Mouse (Mus musculus): ENCODE data around the gene Sys1.

Gene Sys1

DNA sequence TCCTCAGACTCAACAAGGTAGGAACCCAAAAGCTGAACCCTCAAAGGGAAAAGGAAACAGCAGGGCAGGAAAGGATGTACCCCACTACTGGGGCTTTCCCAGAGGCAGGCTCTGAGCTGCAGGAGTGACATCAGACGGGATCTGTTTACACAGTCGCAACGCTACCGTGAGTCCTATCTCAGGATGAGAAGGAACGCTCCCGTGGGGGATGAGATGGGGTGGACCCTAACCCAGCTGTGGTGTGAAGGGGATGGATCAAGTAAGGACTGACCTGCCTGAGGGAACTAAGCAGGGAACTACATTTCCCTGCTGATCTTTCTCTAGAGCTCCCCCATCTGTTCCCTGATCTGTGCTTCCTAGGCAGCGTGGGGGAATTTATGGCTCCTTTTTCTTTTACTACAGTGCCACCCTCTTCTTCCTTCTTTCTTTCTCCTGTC lies at the start of gene Sys1:
Gene Sys1 (plus strand): TSS at position 101 of the 437 bp plus-strand sequence.
- peak in 1 of 2 experiments; percentile 37 for DNase-seq (ENCODE audit: low spot score in 2 of 2)

DNA sequence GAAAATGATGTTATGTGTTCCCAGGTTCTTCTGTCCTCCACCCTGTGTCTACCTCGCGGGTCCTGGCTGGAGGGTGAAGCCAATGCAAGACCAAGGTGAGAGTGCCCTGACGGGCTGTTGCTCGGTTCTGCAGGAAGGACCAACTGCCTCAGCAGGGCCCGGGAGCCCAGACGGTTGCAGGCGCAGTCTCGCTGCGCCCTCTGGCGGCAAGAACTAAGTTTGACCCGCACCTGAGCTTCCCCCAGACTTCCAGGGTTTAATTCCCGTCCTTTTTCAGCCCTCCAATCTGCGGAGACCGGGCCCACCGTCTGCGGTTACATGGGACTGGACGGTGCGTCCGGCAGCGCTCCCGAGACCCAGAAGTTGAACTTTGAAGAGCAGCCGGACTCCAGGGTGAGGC lies 49.1 kb upstream of the Sys1 start:
- DNase-seq (ENCODE audit: low spot score in 2 of 2) = peak in 1 of 2 experiments; percentile 64

DNA sequence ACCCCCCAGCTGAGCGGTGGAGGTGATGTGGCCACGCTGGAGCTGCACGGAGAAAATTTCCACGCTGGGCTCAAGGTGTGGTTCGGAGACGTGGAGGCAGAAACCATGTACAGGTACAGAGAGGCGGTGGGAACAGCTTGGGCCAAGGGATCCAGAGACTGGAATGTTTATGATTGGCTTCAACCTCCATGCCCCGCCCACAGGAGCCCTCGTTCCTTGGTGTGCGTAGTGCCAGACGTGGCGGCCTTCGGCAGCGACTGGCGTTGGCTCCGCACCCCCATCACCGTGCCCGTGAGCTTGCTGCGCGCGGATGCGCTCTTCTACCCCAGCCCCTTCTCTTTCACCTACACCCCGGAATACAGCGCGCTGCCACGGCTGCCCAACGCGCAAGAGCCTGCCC lies 42.6 kb upstream of the Sys1 start:
- no peak for DNase-seq (ENCODE audit: low spot score in 2 of 2)

DNA sequence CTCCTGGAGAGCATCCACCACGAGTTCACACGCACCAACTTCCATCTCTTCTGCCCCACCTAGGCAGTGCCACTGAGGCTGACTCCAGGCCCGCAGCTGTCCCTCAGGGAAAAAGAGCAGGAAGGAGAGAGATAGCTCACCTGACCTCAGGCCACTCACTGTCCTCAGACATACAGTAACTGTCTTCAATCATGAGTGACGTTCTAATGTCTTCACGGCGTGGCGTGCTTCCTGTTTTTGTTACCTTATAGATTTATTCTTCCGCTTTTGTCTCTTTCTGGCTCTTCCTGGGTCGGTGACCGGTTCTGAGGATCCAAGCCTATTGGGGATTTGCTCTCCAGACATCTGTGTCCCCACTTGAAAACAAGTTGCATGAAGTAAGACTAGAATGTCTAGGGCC lies 42.2 kb upstream of the Sys1 start:
- DNase-seq (ENCODE audit: low spot score in 2 of 2) = no peak

DNA sequence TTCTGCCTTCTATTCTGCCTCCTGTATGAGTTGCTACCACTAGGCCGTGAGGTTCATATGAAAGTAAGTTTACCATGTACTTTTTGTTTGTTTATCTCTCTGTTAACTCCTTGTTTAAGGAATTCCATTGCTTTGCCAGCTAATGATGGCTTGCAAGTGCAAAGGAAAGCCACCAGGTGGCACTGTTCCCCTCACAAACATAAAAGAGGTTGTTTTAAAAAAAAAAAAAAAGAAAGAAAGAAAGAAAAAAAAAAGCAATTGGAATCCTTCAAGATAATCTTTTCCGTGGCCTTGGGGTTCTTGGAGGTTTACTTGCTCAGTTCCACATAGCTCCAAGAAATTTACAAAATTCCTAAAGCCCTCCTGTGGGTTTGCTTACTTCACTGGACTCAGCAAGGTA lies 39.6 kb upstream of the Sys1 start:
- no peak for DNase-seq (ENCODE audit: low spot score in 2 of 2)

DNA sequence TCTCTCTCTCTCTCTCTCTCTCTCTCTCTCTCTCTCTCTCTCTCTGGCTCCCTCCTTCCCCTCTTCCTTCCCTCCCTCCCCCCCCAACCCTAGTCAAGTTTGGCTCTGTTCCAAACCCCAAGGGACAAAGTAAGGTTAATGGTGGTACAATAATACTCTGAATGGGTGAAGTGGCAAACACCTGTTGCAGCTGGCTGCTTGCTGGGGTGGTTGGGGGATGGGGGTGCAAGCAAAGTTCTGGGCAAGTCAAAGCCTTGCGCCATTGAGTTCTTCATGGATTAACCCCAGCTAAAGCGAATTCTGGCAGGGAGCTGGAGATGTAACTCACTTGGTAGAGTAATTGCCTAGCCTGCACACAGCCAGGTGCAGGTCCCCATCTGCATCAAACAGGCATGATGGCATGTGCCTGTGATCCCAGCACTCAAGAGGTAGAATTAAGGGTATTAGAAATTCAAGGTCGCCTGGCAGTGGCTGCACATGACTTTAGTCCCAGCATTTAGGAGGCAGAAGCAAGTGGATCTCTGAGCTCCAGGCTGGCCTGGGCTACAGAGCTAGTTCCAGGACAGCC lies 38.4 kb upstream of the Sys1 start:
- DNase-seq (ENCODE audit: low spot score in 2 of 2) = no peak

DNA sequence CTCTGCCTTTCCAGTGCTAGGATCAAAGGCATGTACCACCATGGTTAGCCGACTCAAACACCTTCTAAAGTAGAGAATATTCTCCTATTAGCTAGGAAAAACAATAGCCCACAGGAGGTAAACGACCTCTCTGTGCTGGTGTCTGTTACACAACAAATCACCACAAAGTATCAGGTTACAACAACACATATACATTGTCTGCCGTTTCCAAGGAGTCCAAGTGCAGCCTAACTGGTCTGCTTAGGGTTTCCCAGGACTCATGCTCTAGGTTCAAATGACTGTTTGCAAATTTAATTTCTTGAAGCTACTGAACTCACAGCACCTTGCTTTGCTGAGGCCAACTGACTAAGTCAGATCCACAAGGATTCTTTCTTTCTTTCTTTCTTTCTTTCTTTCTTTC lies 37.3 kb upstream of the Sys1 start:
- no peak for DNase-seq (ENCODE audit: low spot score in 2 of 2)

DNA sequence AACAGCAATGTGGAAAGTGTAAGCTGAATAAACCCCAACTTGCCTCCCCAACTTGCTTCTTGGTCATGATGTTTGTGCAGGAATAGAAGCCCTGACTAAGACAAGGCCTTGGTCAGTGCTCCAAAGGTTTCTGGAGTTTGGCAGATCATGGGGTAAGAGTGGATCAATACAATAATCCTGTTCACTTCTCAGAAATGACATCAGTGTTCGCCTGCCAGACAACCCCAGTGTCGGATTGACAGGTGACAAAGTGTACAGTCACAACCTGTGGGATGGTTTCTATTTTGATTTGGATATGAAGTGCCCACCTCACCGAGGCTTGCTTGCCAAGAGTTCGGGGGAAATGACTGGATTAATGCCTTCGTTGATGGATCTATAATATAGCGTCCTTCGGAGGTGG lies 35.5 kb upstream of the Sys1 start:
- DNase-seq (ENCODE audit: low spot score in 2 of 2) = no peak

DNA sequence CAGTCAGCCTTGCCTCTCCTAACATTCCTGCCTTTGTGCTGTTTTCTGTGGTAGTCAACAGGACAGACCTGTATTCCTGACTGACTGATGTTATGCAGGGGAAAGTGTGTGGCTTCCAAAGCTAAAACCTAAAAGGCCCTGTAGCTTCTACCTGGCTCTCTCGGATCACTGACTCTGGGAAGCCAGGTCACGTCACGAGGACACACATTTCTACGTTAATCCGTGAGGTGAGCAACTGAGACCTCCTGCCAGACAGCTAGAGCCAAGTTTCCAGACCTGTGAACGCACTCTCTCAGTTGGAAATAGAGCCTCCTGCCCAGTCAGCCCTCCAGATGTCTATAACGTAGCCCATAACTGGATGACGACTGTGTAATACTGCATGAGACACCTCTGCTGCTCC lies 34.8 kb upstream of the Sys1 start:
- DNase-seq (ENCODE audit: low spot score in 2 of 2) = no peak

DNA sequence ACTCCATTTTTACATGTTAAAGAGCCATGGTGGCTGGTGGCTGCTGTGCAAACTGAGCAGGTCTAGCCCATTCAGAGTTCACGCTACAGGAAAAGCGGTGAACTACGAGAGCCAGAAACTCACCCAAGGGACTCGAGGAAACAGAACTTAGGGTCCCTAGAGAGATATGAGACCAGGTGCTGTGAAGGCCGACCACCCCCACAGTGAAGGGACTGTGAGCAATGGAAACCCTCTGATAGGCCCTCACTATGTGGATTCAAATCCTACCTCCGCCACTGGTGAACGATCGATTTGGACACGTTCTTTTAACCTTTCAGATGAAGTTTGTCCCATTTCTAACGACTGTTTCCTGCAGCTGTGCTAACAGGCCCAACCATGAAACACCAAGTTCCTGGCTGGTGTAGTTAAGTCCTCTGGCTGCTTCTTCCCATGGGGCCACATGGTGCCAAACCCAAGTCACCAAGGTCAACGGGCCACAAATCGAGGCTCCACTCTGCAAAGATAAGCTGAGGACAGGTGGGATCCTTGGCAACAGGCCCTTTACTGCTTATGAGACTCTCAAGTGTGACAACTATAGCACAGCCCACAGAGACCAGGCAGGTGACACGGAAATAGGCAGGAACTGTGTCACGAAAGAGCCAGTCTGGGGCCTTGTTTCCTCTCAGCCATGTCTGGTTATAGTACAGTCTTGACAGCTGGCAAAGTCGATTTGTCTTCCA lies 33.9 kb upstream of the Sys1 start:
- DNase-seq (ENCODE audit: low spot score in 2 of 2) = no peak

DNA sequence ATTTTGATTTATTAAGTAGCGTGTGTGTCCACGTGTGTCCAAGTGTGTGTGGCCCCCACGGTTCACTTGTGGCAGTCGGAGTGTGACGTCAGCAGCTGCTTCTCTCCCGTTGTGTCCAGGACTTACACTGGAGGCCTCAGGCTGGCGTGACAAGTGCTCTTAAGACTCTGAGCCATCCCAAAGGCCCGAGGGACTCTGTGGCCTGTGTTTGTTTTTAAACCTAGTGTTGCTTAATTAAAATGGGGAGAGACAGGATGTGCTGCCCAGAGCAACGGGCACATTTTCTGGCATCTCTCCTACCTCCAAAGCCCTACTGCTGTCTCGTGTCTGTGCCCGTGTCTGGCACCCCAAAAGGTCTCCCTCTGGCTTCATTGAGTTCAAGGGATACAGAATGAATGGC lies 33.3 kb upstream of the Sys1 start:
- DNase-seq (ENCODE audit: low spot score in 2 of 2) = no peak

DNA sequence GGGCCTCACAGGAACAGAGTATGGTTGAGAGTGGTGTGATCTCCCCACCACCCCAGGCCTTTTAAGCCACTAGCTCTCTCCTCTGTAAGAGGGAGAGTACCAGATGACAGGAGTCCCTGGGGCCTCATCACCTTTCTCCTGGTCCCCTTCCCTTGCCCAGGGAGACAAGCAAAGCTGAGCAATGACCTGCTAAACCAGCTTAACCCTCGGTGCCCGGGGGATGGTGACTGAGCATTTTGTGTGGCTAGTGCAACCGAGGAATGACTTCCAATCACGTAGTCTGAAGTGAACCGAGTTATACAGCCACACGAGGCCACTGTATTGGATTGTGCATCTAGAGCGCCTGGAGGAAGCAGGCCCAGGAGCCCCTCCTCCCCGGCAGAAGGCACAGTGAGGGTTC lies 32.4 kb upstream of the Sys1 start:
- no peak for DNase-seq (ENCODE audit: low spot score in 2 of 2)

DNA sequence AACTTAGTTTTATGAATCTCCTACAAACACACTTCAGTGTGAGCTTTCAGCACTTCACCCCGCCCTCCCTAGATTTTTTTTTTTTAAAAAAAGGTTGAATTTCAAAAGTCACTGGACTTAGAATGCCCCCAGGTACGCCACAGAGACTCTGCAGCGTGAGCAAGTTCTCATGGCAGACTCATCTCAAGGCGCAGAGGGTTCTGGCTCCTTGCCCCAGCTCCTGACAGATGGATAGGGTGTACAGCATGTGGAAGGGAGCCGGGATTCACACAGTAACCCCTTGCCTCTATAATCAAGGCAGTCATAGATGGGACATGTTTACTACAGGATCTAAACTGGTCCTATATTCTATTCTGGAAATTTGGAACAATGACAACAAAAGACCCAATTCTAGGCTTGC lies 31.4 kb upstream of the Sys1 start:
- no peak for DNase-seq (ENCODE audit: low spot score in 2 of 2)

DNA sequence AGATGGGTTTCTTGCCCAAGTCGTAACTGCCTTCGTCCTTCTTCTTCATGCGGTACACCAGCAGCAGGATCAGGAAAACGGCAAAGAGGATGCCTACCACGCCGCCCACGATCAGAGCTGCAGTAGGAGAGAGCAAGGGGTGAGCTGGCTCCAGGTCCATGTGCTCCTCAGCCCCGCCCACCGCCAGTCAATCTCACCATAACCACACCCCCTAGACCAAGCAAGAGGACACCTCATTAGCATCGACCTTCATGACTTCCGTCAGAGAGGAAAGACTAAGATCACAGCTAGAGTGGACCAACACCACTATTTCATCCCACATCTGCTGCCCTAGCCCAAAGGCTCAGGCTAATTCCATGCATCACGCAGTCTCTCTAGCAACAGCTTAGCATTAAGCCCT lies 30.6 kb upstream of the Sys1 start:
- no peak for DNase-seq (ENCODE audit: low spot score in 2 of 2)

DNA sequence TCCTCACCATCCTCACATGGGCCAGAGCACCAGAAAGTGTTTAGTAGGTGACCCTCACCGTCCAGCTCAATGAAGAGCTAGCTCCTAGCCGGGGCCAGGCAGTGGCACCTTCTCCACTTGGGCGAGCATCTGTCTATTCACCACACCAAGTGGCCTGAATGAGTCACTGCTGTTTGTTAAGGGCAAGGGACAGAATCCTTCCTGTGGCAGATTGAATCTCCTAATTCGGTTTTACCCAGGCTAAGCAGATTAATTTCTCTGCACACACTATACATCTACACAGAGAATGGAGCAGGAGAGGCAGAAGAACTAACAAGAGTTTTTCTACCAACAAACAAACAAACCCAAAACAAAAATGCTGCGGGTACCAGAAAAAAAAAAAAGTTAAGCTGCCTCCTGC lies 29.8 kb upstream of the Sys1 start:
- no peak for DNase-seq (ENCODE audit: low spot score in 2 of 2)

DNA sequence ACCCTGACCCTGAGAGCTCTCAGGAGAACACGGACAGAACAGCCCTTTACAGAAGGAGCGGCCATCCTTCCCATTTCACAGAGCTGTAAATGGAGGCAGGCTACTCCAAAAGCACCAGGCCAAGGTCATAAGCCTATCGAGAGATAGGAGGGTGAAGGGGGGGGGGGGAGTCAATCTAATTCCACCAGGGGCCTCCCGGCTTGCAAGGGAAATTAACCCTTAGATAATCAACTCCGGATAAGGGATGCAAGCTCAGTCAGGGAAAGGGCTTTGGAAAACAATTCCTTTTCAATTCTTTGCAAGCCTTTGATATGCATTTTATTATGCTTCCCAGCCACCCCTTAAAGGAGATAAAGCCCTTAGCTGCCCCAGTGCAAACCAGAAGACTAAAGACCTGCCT lies 28.3 kb upstream of the Sys1 start:
- DNase-seq (ENCODE audit: low spot score in 2 of 2) = no peak

DNA sequence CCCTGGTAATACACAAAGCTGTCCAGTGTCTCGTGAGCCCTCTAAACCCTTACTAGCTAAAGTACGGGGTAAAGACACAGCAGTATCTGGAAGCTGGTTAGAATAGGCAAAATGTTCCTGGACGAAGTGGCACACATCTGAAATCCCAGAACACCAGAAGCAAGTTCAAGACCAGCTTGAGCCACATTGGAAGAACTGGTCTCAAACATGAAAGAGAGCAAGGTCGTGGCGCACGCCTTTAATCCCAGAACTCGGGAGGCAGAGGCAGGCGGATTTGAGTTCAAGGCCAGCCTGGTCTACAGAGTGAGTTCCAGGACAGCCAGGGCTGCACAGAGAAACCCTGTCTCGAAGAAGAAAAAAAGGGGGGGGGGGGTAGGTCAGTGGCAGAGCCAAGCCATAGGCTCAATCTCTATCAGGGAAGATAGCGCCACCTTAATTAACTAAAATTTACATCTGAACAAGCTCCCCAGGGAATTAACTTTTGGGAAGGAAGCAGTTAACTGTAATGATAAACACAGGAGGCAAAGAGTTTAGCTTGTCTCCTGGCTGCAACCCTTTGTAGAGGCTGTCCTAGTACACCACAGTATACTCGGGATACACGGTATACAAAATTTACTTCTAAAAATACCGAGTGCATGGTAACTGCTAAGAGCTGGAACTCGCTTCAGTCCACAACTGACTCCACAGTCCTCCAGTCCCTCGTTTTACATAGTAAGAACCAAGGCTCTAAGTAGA lies 26.7 kb upstream of the Sys1 start:
- no peak for DNase-seq (ENCODE audit: low spot score in 2 of 2)

DNA sequence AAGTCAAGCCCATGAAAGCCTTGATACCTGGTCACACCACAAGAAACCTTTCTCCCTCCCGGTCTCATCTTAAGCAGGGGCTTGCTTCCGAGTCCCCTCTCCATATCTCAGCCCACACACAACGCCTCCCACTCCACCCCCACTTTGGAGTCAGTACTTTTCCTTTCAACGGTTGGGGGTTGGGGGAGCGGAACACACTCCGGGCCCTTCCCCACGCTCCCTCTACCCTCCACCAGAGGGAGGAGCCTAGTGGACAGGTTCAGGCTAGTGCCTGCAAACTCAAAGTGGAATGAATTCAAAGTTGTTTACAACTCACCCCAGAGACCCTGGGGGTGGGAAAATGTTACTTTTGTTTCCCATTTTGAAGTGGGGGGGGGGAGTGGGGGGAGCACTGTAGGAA lies 26.1 kb upstream of the Sys1 start:
- DNase-seq (ENCODE audit: low spot score in 2 of 2) = no peak

DNA sequence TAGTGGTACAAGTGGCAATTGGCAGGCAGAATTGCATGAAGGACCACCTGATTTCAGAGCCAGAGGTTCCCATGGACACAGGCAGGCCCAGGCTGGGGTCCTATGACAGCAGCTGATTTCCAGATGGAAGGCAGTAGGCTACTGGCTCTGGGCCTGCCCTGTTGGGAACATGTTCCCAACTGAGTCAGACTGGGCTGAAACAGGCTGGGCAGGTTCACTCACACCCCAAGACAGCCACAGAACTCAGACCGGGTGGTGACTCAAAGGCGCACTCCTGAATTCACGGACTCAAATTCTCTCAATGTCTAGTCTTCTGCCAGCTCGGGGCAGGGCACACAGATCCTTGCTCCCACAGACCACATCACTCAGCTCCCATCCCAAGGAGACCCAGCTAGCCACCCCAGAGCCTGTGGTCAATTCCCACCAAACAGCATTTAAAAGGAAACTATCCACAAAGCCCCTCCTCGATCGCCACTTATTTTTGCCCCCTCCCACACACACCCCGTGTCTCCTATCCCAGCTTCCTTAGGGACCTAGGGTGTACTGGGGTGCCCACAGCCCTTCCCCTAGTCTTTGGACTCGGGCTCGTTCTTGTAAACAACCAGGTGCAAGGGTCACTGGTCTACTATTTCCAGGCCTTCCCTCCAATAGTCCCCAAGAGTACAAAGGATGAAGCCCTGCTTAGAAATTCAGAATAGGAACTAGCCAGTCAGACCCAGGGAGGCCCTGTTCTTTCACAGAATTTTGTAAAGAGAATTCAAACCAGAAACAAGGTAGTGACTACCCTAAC lies 24.9 kb upstream of the Sys1 start:
- DNase-seq (ENCODE audit: low spot score in 2 of 2) = no peak

DNA sequence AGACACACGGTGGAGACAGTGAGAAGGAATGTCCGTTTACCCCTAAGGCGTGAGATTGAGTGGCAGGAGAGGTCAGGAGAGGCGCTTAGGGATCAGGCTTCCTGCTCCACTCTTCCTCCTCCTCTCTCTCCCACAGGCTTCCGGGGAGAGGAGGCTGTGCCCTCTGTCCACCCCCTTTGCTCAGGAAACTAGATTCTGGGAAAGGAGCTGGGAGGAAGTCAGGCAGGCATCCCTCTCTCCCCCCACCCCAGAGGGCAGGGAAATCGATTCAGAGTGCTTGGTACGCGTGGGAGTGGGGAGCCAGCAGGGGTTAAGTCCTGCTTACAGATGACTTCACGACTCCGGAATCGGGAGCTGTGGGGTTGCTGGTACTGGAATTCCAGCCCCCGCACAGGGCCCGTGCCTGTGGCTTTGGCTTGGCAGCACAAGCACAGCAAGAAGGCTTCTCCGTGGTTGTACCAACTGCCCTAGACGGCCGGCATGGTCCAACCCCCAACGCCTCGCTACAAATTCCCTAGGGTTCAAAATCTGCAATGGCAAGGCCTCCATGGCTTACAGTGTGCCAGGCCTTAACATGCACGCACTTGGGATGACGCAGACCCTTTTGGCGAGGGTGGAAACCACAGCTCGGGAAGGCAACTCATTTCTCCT lies 24.1 kb upstream of the Sys1 start:
- no peak for DNase-seq (ENCODE audit: low spot score in 2 of 2)

DNA sequence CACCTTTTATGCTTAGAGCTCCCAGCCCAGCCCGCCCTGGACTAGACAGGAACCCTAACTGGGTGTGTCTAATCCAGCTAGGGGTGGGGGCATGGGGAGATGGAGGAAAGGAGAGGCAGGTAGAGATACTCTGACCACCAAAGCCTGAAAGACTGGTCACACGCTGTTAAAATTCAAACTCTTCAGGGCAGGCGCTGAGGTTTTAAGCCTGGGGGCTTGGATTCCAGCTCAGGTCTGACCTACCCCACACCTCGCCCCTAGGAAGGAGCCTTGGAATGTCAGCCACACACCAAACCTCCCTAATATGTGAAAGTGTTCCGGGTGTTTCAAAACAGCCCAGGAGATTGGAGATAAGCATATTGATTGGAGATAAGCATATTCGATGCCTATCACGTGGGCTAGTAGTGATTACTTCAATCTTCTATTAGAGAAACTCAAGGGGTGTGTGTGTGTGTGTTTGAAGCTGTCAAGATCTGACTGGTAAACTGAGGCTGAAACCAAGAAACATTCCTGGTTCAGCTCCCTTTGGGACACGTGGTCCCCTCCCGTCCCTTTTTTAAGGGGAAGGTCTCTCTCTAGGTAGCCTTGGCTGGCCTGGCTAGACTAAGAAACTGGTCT lies 23.4 kb upstream of the Sys1 start:
- DNase-seq (ENCODE audit: low spot score in 2 of 2) = no peak

Measured in frontal cortex, postnatal 10 days (tissue).